Mouse (Mus musculus) C2C12 (cell line): ENCODE results near the gene Hrg. TPM values are rescaled to one million over a fixed set of nuclear protein-coding genes. Genes with fewer than 3 reads are reported as not detected.
A peak's percentile ranks its signal among the peaks of the same experiment; 100 is the strongest.

Experiments
- H3K27me3 ChIP-seq: one replicate; pipeline ENCODE4 v1.6.1; 2011; ENCODE audit not compliant: control insufficient read depth, insufficient read depth, insufficient read length
- H3K36me3 ChIP-seq: one replicate; pipeline ENCODE4 v1.6.1; 2011; ENCODE audit not compliant: control insufficient read depth, insufficient read depth
- H3K4me3 ChIP-seq: one replicate; pipeline ENCODE4 v1.5.1; 2011; ENCODE audit warnings: mild to moderate bottlenecking, control low read depth; ENCODE audit not compliant: poor library complexity, insufficient read depth, severe bottlenecking
- H3K79me2 ChIP-seq: one replicate; pipeline ENCODE4 v1.6.1; 2011; ENCODE audit not compliant: control insufficient read depth, insufficient read depth
- H3K79me3 ChIP-seq: one replicate; pipeline ENCODE4 v1.6.1; 2011; ENCODE audit warnings: low read depth, control low read depth
- H3ac ChIP-seq: one replicate; pipeline ENCODE3; 2011; ENCODE audit warnings: low read depth; ENCODE audit not compliant: control insufficient read depth, insufficient read length
- CEBPB ChIP-seq: IDR thresholded peaks from one replicate; pipeline ENCODE4 v1.6.1; 2011; ENCODE audit warnings: low read depth, mild to moderate bottlenecking, control low read depth, moderate library complexity
- CTCF ChIP-seq: IDR thresholded peaks from one replicate; pipeline ENCODE4 v1.5.1; 2011; ENCODE audit not compliant: control insufficient read depth, insufficient read depth, insufficient read length
- FOSL1 ChIP-seq: IDR thresholded peaks from one replicate; pipeline ENCODE4 v1.8.0; 2011; ENCODE audit warnings: mild to moderate bottlenecking, low read length; ENCODE audit not compliant: poor library complexity, insufficient read depth, severe bottlenecking
- MAX ChIP-seq: IDR thresholded peaks from one replicate; pipeline ENCODE4 v1.6.1; 2011; ENCODE audit warnings: mild to moderate bottlenecking, control low read depth
- MYOD1 ChIP-seq: IDR thresholded peaks from one replicate; pipeline ENCODE4 v1.6.1; 2011; ENCODE audit warnings: low read depth; ENCODE audit not compliant: control insufficient read depth, insufficient read length
- MYOG ChIP-seq: IDR thresholded peaks from one replicate; pipeline ENCODE4 v1.6.1; 2011; ENCODE audit not compliant: control insufficient read depth, insufficient read length; ENCODE audit errors: extremely low read depth
- USF1 ChIP-seq: IDR thresholded peaks from one replicate; pipeline ENCODE4 v1.6.1; 2011; ENCODE audit warnings: low read depth, mild to moderate bottlenecking, control low read depth, moderate library complexity
- polyA plus RNA-seq: library from polyadenylated mRNA; unstranded; fragments of >200 nt; fragmentation: generic; extraction: Trizol; gene quantifications from one replicate; pipeline ENCODE4 v1.2.1, GENCODE M21; 2012; ENCODE audit warnings: missing spikeins

Gene Hrg
- polyA plus RNA-seq, 1 experiment: not detected

GRCm38 (mm10) chr16:22918034-22918433 is 32.8 kb upstream of the Hrg start, which contains the start of gene Fetub:
TSS of gene Fetub (plus strand) at chr16:22918334.
- TF ChIP-seq FOSL1: no peak
- no peak for TF ChIP-seq USF1
- no peak for TF ChIP-seq CTCF
- TF ChIP-seq MYOG: no peak
- no peak for TF ChIP-seq CEBPB
- no peak for TF ChIP-seq MYOD1
- TF ChIP-seq MAX: no peak
- Histone ChIP-seq H3K4me3 (no peak within 1 kb of the TSS), H3K79me3 (no peaks in the 10 kb centered on the region), H3ac (no peak within 1 kb of the TSS), H3K27me3 (no peaks in the 10 kb centered on the region), H3K36me3 (no peaks in the 10 kb centered on the region), H3K79me2 (no peaks in the 10 kb centered on the region)

- Histone ChIP-seq H3K36me3 (no peaks in the 10 kb centered on the region), H3K79me3 (no peaks in the 10 kb centered on the region), H3ac (no peak overlapping the region), H3K27me3 (no peaks in the 10 kb centered on the region), H3K4me3 (no peak overlapping the region), H3K79me2 (no peaks in the 10 kb centered on the region)
- TF ChIP-seq USF1 (no peak), MYOG (no peak), MAX (no peak), CEBPB (no peak), FOSL1 (no peak), CTCF (no peak), MYOD1 (no peak)
Measured at GRCm38 (mm10) chr16:22918664-22919312, 32.1 kb upstream of the Hrg start.

- Histone ChIP-seq H3K36me3 (no peaks in the 10 kb centered on the region), H3K79me2 (no peaks in the 10 kb centered on the region), H3K4me3 (no peak overlapping the region), H3K79me3 (no peaks in the 10 kb centered on the region), H3ac (peak overlapping the region; percentile 57), H3K27me3 (no peaks in the 10 kb centered on the region)
- TF ChIP-seq CEBPB (peak; percentile 68), FOSL1 (no peak), MAX (peak; percentile 22), USF1 (no peak)
Measured at GRCm38 (mm10) chr16:22919971-22920854, 30.7 kb upstream of the Hrg start.

GRCm38 (mm10) chr16:22921761-22922160 is 29.1 kb upstream of the Hrg start:
- TF ChIP-seq CEBPB (no peak), MYOD1 (no peak), MAX (no peak), FOSL1 (no peak), MYOG (no peak), USF1 (no peak), CTCF (no peak)
- Histone ChIP-seq H3K79me3 (no peaks in the 10 kb centered on the region), H3K4me3 (no peak overlapping the region), H3ac (no peak overlapping the region), H3K36me3 (no peaks in the 10 kb centered on the region), H3K27me3 (no peaks in the 10 kb centered on the region), H3K79me2 (no peaks in the 10 kb centered on the region)

GRCm38 (mm10) chr16:22922433-22922832 is 28.4 kb upstream of the Hrg start:
- H3K27me3 ChIP-seq: no peaks in the 10 kb centered on the region
- H3K4me3 ChIP-seq: no peak overlapping the region
- H3ac ChIP-seq: no peak overlapping the region
- no peaks in the 10 kb centered on the region for H3K79me3 ChIP-seq
- H3K36me3 ChIP-seq: no peaks in the 10 kb centered on the region
- no peak for TF ChIP-seq MYOG
- no peak for TF ChIP-seq CEBPB
- no peak for TF ChIP-seq FOSL1
- no peak for TF ChIP-seq CTCF
- no peak for TF ChIP-seq MAX
- TF ChIP-seq USF1: no peak
- TF ChIP-seq MYOD1: no peak
- no peaks in the 10 kb centered on the region for H3K79me2 ChIP-seq
